Mouse (Mus musculus) stomach, postnatal 0 days (tissue): ENCODE measurements at regions not wholly inside any gene's neighbourhood (a gene's known extent, or its start where the extent isn't known, plus 50 kb on each side); places are given as distances from the start of the nearest gene placed in this dataset.
A peak's percentile ranks its signal among the peaks of the same experiment; 100 is the strongest.

Experiments
- ATAC-seq: fragments of 200-750 bp; cut with Nextera tagmentation; 2 replicates; pipeline ENCODE4 v1.8.0; 2017; ENCODE audit not compliant: low FRiP score, low TSS enrichment
- DNase-seq: peaks from one replicate; pipeline ENCODE4 v3.0.0-alpha.2; 2016; ENCODE audit warnings: low spot score
- H3K27ac ChIP-seq: fragments of 300-500 bp; sonication (generic); replicated peaks from 2 replicates; pipeline ENCODE4 v1.5.1; 2014; ENCODE audit warnings: mild to moderate bottlenecking, control low read depth
- H3K27me3 ChIP-seq: fragments of 300-500 bp; sonication (generic); 2 replicates; pipeline ENCODE4 v1.6.1; 2014; ENCODE audit warnings: low read length; ENCODE audit not compliant: control insufficient read depth, insufficient read depth
- H3K36me3 ChIP-seq: fragments of 300-500 bp; sonication (generic); 2 replicates; pipeline ENCODE4 v1.6.1; 2014; ENCODE audit warnings: low read length, mixed read lengths; ENCODE audit not compliant: control insufficient read depth, insufficient read depth
- H3K4me1 ChIP-seq: fragments of 300-500 bp; sonication (generic); replicated peaks from 2 replicates; pipeline ENCODE4 v1.6.1; 2014; ENCODE audit warnings: antibody characterized with exemption; ENCODE audit not compliant: control insufficient read depth, insufficient read depth
- H3K4me2 ChIP-seq: fragments of 300-500 bp; sonication (generic); replicated peaks from 2 replicates; pipeline ENCODE4 v1.6.1; 2014; ENCODE audit warnings: low read depth, mild to moderate bottlenecking, control low read depth, moderate library complexity
- H3K4me3 ChIP-seq: fragments of 300-500 bp; sonication (generic); 2 replicates; pipeline ENCODE4 v1.5.1; 2014; ENCODE audit warnings: low read depth, low read length, control low read depth
- H3K9ac ChIP-seq: fragments of 300-500 bp; sonication (generic); 2 replicates; pipeline ENCODE4 v1.6.1; 2014; ENCODE audit warnings: mild to moderate bottlenecking, low read length, control low read depth, mixed read lengths
- H3K9me3 ChIP-seq: fragments of 300-500 bp; sonication (generic); 2 replicates; pipeline ENCODE4 v1.6.1; 2016; ENCODE audit warnings: low read length; ENCODE audit not compliant: control insufficient read depth
- CTCF ChIP-seq: IDR thresholded peaks from 2 replicates; pipeline ENCODE4 v1.5.1; 2016; ENCODE audit warnings: antibody characterized with exemption, low read depth, mild to moderate bottlenecking, moderate library complexity
- EP300 ChIP-seq: optimal IDR thresholded peaks from 2 replicates; pipeline ENCODE3; 2016; ENCODE audit warnings: antibody characterized with exemption
- WGBS: fragments of 180-500 bp; shearing (Covaris S2); extraction: QIAGEN DNeasy Blood & Tissue Kit; methylation state at CpG from one replicate; pipeline ENCODE4 v1.1.7; 2014; 5-methylcytosine and 5-hydroxymethylcytosine counted together

DNA sequence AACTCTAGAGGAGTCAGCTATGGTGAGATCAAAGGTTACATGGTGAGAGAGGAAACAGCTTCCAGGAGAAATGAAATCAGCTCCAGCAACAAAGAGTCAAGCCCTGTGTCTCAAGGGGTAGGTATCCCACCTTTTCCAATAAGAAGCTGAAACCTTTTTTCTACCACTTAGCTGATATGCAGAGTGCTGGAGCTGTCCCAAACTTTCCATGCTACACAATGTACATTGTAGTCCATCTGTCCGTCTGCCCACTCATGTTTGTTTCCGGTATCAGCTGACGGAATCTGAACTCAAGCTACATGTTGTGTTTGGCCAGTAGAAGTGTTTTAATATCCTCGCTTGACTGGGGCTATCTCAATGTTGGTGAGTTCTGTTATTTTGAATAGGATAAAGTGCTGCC, 83.6 kb upstream of the Ngf start:
- H3K4me3 ChIP-seq = no peak overlapping the region
- no peak for DNase-seq
- no peak for ATAC-seq
- TF ChIP-seq EP300 (no peak), CTCF (no peak)
- no peaks in the 10 kb centered on the region for H3K27me3 ChIP-seq
- no peak overlapping the region for H3K4me2 ChIP-seq
- no peak overlapping the region for H3K9ac ChIP-seq
- no peaks in the 10 kb centered on the region for H3K4me1 ChIP-seq
- H3K36me3 ChIP-seq = no peaks in the 10 kb centered on the region
- no peaks in the 10 kb centered on the region for H3K9me3 ChIP-seq
- no peak overlapping the region for H3K27ac ChIP-seq
- 85% methylated on average over 4 of the region's 4 CpGs for WGBS

DNA sequence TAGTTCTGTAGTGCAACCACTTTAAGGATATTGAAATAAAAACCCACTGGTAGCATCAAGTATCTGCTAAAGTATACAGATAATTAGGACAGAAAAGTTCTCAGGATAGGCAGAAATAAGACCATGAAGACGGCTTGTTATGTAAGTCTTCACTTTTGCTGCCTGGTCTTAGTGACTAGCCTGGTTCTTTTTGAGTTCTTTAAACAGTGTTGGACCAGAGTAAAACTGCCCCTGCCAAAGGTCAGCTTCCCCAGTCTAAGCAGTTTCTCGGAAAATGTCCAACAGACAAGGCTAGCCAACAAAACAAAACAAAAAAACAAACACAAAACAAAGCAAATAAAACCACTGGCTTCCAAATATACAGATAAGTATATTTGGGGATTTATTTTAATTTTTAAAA, 85.1 kb upstream of the Ngf start:
- no peak for DNase-seq
- Histone ChIP-seq H3K9me3 (no peaks in the 10 kb centered on the region), H3K4me1 (no peaks in the 10 kb centered on the region), H3K4me2 (no peak overlapping the region), H3K9ac (no peak overlapping the region), H3K27ac (no peak overlapping the region), H3K36me3 (no peaks in the 10 kb centered on the region), H3K27me3 (no peaks in the 10 kb centered on the region), H3K4me3 (no peak overlapping the region)
- ATAC-seq = no peak
- 54% methylated on average over 2 of the region's 2 CpGs for WGBS
- TF ChIP-seq CTCF = no peak
- TF ChIP-seq EP300 = no peak

DNA sequence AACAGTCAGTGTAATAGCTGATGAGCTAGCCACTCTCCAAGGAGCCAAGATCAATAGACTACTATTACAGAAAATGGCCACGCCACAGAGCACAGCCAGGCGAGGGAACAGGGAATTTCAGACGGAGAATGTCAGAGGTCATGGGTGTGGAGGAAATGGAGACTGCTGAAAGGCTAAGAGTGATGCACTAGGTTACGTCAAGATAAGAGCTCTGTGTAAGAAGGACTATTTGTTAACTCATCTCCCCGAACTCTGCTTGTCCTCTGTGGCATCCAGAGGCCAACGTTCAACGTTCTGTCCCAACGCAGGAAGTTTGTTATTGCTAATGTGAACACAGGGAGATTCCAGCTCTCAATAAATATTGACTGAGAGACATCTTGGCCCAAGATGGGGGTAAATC, 86.0 kb upstream of the Ngf start:
- ATAC-seq = peak; percentile 66
- Histone ChIP-seq H3K27ac (no peak overlapping the region), H3K4me2 (no peak overlapping the region), H3K4me1 (no peaks in the 10 kb centered on the region), H3K9ac (no peak overlapping the region), H3K36me3 (no peaks in the 10 kb centered on the region), H3K9me3 (no peaks in the 10 kb centered on the region), H3K4me3 (no peak overlapping the region), H3K27me3 (no peaks in the 10 kb centered on the region)
- TF ChIP-seq EP300 (no peak), CTCF (no peak)
- WGBS = 27% methylated on average over 8 of the region's 8 CpGs
- DNase-seq = no peak

DNA sequence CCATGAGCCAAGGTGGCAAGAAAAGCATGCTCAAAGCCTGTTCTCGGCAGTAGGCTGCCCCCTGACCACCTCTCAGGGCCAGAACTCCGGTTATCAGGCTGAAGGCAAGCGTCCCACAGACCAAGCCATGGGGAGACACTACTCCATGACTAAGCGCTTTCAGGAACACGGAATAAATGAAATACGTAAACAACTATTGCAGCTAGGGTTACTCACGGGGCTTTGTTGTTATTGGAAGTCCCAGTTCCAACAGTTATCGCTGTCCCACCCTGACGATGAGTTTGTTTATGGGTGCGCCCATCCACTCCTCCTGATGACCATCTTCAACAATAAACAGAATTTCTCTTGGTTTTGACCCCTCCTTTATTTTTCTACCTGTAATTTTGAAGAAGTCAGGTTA, 88.0 kb upstream of the Ngf start:
- H3K4me1 ChIP-seq = no peaks in the 10 kb centered on the region
- DNase-seq (no peak), ATAC-seq (peak; percentile 51; the same call in 1 of the 2 replicates)
- H3K36me3 ChIP-seq = no peaks in the 10 kb centered on the region
- no peak overlapping the region for H3K4me2 ChIP-seq
- no peak overlapping the region for H3K4me3 ChIP-seq
- H3K27ac ChIP-seq = no peak overlapping the region
- H3K9ac ChIP-seq = no peak overlapping the region
- WGBS = 88% methylated on average over 10 of the region's 10 CpGs
- H3K27me3 ChIP-seq = no peaks in the 10 kb centered on the region
- H3K9me3 ChIP-seq = no peaks in the 10 kb centered on the region
- TF ChIP-seq EP300 = no peak
- no peak for TF ChIP-seq CTCF

GRCm38 (mm10) chr3:102374381-102375060, 95.2 kb upstream of the Ngf start:
- no peaks in the 10 kb centered on the region for H3K4me1 ChIP-seq
- H3K4me3 ChIP-seq = no peak overlapping the region
- no peaks in the 10 kb centered on the region for H3K36me3 ChIP-seq
- no peak for DNase-seq
- no peak for TF ChIP-seq EP300
- TF ChIP-seq CTCF = no peak
- WGBS = 79% methylated on average over 5 of the region's 5 CpGs
- H3K4me2 ChIP-seq = no peak overlapping the region
- no peak overlapping the region for H3K9ac ChIP-seq
- no peak for ATAC-seq
- no peaks in the 10 kb centered on the region for H3K27me3 ChIP-seq
- no peak overlapping the region for H3K27ac ChIP-seq
- no peaks in the 10 kb centered on the region for H3K9me3 ChIP-seq

GRCm38 (mm10) chr3:102372205-102372899, 97.4 kb upstream of the Ngf start:
- ATAC-seq (no peak), DNase-seq (no peak)
- Histone ChIP-seq H3K4me3 (no peak overlapping the region), H3K4me1 (no peaks in the 10 kb centered on the region), H3K4me2 (no peak overlapping the region), H3K27ac (no peak overlapping the region), H3K27me3 (no peaks in the 10 kb centered on the region), H3K36me3 (no peaks in the 10 kb centered on the region), H3K9ac (no peak overlapping the region), H3K9me3 (no peaks in the 10 kb centered on the region)
- TF ChIP-seq CTCF (no peak), EP300 (no peak)
- 64% methylated on average over 8 of the region's 8 CpGs for WGBS
